Comparison of ENCODE assay signal across 8 mouse cellular contexts in the genomic region with DNA sequence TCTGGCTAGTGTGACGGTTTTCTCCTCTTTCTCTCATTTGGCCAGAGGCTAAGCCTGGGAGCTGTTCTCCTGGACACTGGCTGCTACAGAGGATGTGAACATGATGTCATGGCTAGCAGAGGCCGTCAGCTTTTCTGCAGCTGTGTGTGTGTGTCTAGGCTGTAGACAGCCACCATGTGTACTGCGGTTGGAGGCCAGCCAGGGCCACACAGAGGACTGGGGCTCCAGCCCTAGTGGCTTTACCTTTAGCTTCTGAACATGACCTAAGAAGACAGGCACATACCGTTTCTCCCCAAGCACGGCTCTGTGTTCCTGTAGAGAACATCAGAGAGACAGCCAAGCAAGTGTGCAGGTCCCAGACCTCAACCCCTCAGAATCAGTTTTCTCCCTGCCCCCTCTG.
DNase-seq lines count a peak whose midpoint lies in the region; ATAC-seq and TF ChIP-seq lines count a peak whose summit lies in the region.

No protein-coding gene starts in this region.

- no peaks in the 10 kb centered on the region for H3K27me3 ChIP-seq in neural tube, embryonic 11.5 days (ENCODE audit: control insufficient read depth, insufficient read depth, low read length)
- H3K27me3 ChIP-seq in neural tube, embryonic 15.5 days (replicated peaks) = no peaks in the 10 kb centered on the region
- no peaks in the 10 kb centered on the region for H3K27me3 ChIP-seq in hindbrain, postnatal 0 days (ENCODE audit: insufficient read depth, low read length)
- no peaks in the 10 kb centered on the region for H3K27me3 ChIP-seq in forebrain, embryonic 12.5 days

- peak; percentile 30 for DNase-seq in adrenal gland, adult 2 months
- no peak for DNase-seq in adrenal gland, adult 8-10 months
- peak; percentile 24 for DNase-seq in neural tube, embryonic 11.5 days (ENCODE audit: low spot score)
- no peak for DNase-seq in hindbrain, postnatal 0 days (ENCODE audit: low spot score)
- peak; percentile 31 for DNase-seq in thymus, postnatal 4 days
- DNase-seq in ovary, postnatal 14 days (ENCODE audit: low spot score) = no peak

- TF ChIP-seq CTCF in hindbrain, postnatal 0 days (IDR thresholded peaks at IDR 0.05; ENCODE audit: low read depth) = no peak

- H3K4me2 ChIP-seq in neural tube, embryonic 11.5 days (ENCODE audit: low read depth) = no peak overlapping the region
- no peak overlapping the region for H3K4me2 ChIP-seq in neural tube, embryonic 15.5 days
- no peak overlapping the region for H3K4me2 ChIP-seq in hindbrain, postnatal 0 days (ENCODE audit: low read depth, low read length)
- no peak overlapping the region for H3K4me2 ChIP-seq in forebrain, embryonic 12.5 days

- no peaks in the 10 kb centered on the region for H3K9me3 ChIP-seq in neural tube, embryonic 11.5 days (ENCODE audit: control insufficient read depth, low read length)
- H3K9me3 ChIP-seq in neural tube, embryonic 15.5 days (replicated peaks) = no peaks in the 10 kb centered on the region
- H3K9me3 ChIP-seq in hindbrain, postnatal 0 days (ENCODE audit: low read length) = no peaks in the 10 kb centered on the region
- H3K9me3 ChIP-seq in forebrain, embryonic 12.5 days = no peaks in the 10 kb centered on the region

- ATAC-seq in neural tube, embryonic 11.5 days (ENCODE audit: insufficient read depth, low FRiP score, low TSS enrichment) = no peak
- ATAC-seq in neural tube, embryonic 15.5 days (ENCODE audit: low FRiP score) = no peak
- peak; percentile 64; the same call in 1 of the 2 replicates for ATAC-seq in hindbrain, postnatal 0 days
- ATAC-seq in forebrain, embryonic 12.5 days (ENCODE audit: low FRiP score) = no peak

- H3K4me1 ChIP-seq in neural tube, embryonic 11.5 days (ENCODE audit: control insufficient read depth, insufficient read depth, low read length) = no peaks in the 10 kb centered on the region
- peaks cover 3% of the 10 kb centered on the region; the same call in 1 of the 2 replicates for H3K4me1 ChIP-seq in neural tube, embryonic 15.5 days
- 0 out of 2 replicates have a peak, but pooled peaks cover 3% of the 10 kb centered on the region for H3K4me1 ChIP-seq in hindbrain, postnatal 0 days (ENCODE audit: insufficient read depth, low read length)
- H3K4me1 ChIP-seq in forebrain, embryonic 12.5 days = peaks cover 7% of the 10 kb centered on the region

- WGBS in neural tube, embryonic 11.5 days = 63% methylated on average over 5 of the region's 5 CpGs
- WGBS in neural tube, embryonic 15.5 days = 70% methylated on average over 5 of the region's 5 CpGs
- 47% methylated on average over 5 of the region's 5 CpGs for WGBS in hindbrain, postnatal 0 days
- WGBS in forebrain, embryonic 12.5 days = 65% methylated on average over 5 of the region's 5 CpGs

- H3K27ac ChIP-seq in neural tube, embryonic 11.5 days (ENCODE audit: low read depth, low read length) = no peak overlapping the region
- no peak overlapping the region for H3K27ac ChIP-seq in neural tube, embryonic 15.5 days (replicated peaks)
- H3K27ac ChIP-seq in hindbrain, postnatal 0 days = no peak overlapping the region
- no peak overlapping the region for H3K27ac ChIP-seq in forebrain, embryonic 12.5 days

- no peak overlapping the region for H3K9ac ChIP-seq in neural tube, embryonic 11.5 days (ENCODE audit: low read length)
- H3K9ac ChIP-seq in neural tube, embryonic 15.5 days (replicated peaks) = no peak overlapping the region
- no peak overlapping the region for H3K9ac ChIP-seq in hindbrain, postnatal 0 days (replicated peaks; ENCODE audit: low read length)
- H3K9ac ChIP-seq in forebrain, embryonic 12.5 days = no peak overlapping the region

- H3K36me3 ChIP-seq in neural tube, embryonic 11.5 days (ENCODE audit: control insufficient read depth, insufficient read depth, low read length) = no peaks in the 10 kb centered on the region
- H3K36me3 ChIP-seq in neural tube, embryonic 15.5 days = 0 out of 2 replicates have a peak, but pooled peaks cover 5% of the 10 kb centered on the region
- H3K36me3 ChIP-seq in hindbrain, postnatal 0 days (ENCODE audit: insufficient read depth, low read length) = no peaks in the 10 kb centered on the region
- no peaks in the 10 kb centered on the region for H3K36me3 ChIP-seq in forebrain, embryonic 12.5 days (replicated peaks)

- H3K4me3 ChIP-seq in neural tube, embryonic 11.5 days (ENCODE audit: low read depth, low read length) = no peak overlapping the region
- H3K4me3 ChIP-seq in neural tube, embryonic 15.5 days (replicated peaks) = no peak overlapping the region
- no peak overlapping the region for H3K4me3 ChIP-seq in hindbrain, postnatal 0 days (ENCODE audit: low read length)
- no peak overlapping the region for H3K4me3 ChIP-seq in forebrain, embryonic 12.5 days (replicated peaks)

Comparison
In these comparisons a context has a peak if more than half of its experiments do, and no peak if none do; other contexts are left out.
1. DNase-seq: peak in adrenal gland, adult 2 months (single experiment), neural tube, embryonic 11.5 days (single experiment) and thymus, postnatal 4 days (single experiment); none in adrenal gland, adult 8-10 months (single experiment), hindbrain, postnatal 0 days (single experiment) and ovary, postnatal 14 days (single experiment).